Mouse (Mus musculus): ENCODE data around the gene Abcd3.

- TF ChIP-seq POLR2A (IDR thresholded peaks at IDR 0.05; ENCODE audit: insufficient read depth, low read depth, low read length) (no peak), CTCF (IDR thresholded peaks at IDR 0.05; ENCODE audit: insufficient read depth, low read depth, low read length) (no peak)
Observed at GRCm38 (mm10) chr3:121851006-121851405, 35.9 kb upstream of the Abcd3 start.

Measured in olfactory bulb, adult 2 months (tissue).